Mouse (Mus musculus) cerebral cortex, adult 2 months (tissue): ENCODE data around the gene Ghrhr.

Experiments
- WGBS: fragments of 180-500 bp; shearing (Covaris S2); methylation state at CpG from one replicate; pipeline ENCODE4 v1.1.7; 2018; 5-methylcytosine and 5-hydroxymethylcytosine counted together

Gene Ghrhr

DNA sequence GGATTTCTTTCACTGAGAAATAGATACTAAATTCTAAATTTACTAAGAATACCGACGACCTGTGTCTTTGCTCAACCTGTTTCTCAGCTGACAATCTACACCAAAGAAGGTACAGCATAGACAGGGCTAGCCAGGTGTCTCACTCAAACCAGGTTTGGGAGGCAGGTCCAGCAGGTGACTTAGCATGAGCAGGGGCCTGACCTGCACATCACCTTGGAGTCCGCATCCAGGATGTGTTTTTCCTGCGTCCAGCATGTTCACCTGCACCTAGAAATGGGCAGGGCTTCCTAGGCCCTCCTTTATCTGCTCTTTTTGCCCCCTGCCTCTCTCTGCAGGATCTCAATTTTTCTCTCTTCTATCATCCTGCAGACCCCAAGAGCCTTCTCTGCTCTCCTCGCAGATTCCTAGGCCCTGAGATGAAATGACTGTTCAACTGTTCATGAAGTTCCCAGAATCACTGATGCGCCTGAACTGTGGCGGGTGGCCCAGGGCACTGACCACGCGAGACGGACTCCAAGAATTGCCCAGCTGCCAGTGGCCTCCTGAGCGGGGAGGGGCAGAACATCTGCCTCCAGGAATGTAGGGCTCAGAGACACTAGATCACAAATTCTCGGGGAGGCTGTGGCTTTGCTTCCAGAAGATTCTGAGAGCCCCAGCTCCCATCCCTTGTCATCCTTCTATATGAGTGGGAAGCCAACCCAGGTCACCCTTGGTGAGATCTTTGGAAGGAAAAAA, 22.2 kb upstream of the Ghrhr start:
- 87% methylated on average over 12 of the region's 12 CpGs for WGBS

DNA sequence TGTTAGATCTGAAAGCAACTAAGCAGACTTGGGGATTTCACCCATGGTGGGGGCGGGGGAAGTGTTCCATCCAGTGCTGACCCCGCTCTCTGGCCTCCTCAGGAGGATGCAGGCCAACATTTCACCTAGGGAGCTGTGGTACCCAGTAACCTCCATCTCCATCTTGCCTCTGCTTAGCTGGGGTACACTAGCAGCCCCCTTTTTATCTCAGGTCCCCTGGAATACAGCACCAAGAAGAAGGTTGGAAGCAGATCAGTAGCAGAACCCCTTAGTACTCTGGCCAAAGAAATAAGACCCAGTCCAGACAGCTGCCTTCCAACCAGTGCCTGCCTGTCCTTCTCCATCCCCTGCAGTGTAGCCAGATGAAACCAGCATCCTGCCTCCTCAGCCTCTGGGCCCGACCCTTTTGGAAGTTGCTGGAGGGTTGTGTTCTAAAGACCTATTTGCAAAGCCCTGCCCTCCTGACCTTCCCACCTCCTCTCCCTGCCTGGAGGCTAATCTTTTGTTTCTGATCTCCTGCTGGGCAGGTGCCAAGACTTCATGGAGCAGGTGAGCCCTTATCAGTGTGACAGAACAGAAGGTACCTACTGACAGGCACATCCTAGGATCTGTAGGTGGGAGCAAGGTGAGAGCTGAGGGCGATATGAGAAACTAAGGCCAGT, 21.5 kb upstream of the Ghrhr start:
- WGBS, result 90% methylated on average over 4 of the region's 4 CpGs

DNA sequence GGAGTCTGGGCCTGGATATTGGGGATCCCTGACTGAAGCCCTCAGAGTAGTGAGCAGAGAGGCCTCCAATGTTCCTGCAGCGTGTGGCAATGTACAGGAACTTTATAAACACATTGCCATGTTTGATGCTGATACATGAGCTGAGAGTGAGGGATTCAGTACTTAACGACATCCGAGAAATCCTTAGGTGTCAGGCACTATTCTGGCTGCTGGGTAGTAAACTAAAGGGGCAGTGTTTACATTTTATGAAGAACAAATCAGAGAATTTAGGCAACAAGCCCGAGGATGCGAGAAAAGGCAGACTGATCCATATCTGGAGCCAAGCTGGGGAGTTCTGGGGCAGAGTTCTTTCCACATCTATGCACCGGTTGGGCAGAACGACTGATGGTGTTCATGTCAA, 20.5 kb upstream of the Ghrhr start:
- WGBS, result 91% methylated on average over 7 of the region's 7 CpGs

DNA sequence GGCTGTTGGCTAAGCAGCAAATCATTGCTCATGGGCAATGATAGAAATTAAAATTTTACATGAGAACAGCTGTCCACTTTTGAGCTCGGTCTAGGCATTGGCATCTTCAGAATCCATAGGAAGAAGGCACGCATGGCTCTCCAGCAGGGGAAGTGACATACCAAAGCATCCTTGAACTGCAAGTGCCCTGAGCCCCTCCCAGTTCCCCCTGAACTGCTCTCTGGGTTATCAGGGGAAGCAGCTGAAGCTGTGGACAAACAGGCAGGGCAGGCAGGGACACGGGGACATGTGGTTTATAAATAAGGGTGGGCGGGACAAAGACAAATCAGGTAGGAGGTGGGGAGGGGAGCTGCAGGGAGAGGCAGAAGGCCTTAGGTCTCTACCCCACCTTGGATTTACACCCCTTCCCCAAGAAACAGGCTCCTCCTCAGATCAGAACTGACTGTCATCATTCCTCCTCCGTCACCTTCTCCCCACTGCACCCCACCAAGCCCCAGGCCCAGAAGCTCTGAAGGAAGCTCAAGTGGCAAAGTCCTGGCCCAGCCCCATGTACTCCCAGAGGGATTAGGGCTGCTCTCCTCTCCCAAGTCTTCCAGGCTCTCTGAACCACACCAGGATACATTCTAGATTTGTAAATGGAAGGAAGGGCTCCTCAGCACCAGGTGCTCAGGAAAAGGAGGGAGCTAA, 19.9 kb upstream of the Ghrhr start:
- 78% methylated on average over 5 of the region's 5 CpGs for WGBS

DNA sequence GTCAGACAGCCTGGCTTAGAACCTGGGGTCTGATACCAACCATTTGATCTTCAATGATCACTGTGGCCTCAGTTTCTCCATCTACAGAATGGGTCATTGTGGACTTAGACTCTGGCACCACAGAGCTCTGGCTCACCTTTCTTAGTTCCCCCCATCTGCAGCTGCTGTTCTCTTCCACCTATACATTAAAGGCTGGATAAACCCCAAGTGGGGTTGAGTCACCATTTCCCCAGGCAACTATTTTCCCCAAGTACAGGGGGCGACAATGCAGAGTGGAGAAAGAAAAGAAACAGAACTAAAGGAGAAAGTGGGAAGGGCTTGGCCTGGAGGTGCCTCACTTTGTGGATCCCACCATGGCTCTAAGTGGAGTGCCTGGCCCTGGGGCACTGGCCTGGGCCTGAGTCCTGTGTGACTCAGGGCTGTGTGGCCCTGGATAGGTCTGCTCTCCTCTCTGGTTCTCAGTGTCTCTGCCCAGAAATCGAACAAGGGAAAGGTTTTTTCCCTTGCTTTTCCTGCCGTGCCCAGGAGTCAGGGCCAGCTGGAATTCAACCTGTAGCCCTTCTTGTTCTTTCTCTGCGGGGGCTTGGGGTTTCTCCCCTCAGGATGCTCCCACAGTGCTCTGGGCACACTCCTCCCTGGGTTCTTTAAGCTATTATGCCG, 19.0 kb upstream of the Ghrhr start:
- 60% methylated on average over 5 of the region's 5 CpGs for WGBS

DNA sequence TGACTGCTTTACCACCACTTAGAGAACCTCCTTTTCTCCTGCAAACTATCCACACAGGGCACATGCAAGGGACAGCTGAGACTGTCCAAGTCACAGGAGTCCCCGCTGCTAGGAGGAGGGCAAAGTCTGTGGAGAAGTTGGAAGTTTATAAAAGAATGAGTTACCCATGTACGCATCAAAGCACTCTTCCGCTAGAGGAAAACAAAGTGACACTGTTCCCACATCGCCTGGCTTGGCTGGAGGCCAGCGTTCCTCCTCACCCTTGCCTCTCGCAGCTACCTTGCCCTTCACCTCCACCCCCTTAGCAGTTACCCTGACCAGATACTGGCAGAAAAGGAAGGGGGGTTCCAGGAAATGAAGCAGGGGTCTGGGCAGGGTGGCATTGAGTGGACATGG, 18.5 kb upstream of the Ghrhr start:
- WGBS, result 30% methylated on average over 6 of the region's 6 CpGs

DNA sequence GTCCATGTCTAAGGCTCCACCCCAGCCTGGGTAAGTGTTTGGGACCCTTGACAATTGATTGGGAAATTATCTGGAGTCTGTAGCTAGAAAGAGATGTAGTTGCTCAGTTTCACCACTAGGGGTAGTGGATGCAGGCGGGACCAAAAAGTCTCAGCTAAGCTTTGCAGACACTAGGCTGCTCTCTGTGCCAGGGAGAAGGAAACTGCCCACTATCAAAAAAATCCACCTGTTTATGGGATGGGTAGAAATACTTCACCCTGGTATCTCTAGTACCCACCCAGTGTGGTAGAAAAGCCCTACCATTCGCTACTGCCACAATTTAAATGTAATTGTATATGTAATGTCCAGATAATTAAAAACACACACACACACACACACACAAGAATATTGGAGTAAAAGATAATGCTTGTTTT, 17.4 kb upstream of the Ghrhr start:
- 33% methylated on average over 2 of the region's 2 CpGs for WGBS

DNA sequence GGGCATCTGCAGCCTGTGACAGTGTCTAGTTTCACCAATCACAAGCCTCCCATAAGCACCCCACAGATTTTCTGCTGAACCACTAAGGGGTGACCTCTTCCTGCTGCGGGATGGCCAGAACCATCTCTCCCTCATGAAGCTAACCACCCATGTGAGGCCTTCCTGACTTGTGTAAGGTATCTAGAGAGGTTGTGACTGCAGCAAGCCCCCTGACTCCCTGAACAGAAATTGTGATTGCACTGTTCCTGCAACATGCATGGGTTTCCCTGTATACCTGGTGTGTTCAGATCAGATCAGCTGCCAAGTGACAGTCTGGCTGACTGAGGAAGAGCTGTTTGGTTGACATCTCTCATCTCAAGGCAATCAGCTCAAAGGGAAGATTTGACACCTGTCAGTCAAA, 13.4 kb upstream of the Ghrhr start:
- WGBS, result 100% methylated on average over 1 of the region's 1 CpGs

DNA sequence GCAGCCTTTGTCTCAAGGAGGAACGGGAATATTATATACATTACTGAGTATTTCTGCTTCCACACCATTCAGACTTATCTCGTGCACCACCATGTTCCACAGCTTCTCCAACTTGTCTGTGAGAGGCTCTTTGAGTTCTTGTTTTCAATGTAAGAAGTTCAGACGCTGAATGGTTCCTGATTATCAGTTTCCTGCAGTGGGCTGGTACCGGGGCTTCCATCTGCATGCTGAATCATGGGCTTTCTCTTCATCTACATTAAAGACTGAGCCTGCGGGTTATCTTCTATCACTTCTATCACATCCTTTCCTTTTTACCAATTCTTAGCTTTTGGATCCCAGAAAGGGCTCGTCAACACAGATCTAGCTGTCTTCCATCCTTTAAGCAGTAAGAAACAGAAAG, 5.3 kb upstream of the Ghrhr start:
- 86% methylated on average over 6 of the region's 6 CpGs for WGBS

DNA sequence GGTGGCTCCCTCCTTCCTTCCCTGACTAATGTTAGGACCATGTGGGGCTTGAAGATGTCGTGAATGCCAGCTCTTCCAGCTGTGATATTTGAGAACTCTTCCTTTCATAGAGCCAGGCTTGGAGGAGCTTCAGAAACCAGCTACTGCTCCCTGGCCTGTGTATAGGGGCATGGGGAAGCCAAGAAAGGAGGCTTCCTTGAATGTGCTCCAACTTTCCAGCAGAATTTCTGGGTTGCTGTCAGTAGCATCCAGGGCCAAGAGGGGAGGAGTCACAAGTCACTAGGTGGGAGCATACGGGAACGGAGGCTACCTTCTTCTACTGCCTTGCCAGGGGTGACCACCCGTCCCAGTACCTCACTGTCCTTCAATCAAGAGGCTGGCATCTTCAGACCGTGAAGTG, 416 bp downstream of the Ghrhr start:
- WGBS, result 69% methylated on average over 5 of the region's 5 CpGs

DNA sequence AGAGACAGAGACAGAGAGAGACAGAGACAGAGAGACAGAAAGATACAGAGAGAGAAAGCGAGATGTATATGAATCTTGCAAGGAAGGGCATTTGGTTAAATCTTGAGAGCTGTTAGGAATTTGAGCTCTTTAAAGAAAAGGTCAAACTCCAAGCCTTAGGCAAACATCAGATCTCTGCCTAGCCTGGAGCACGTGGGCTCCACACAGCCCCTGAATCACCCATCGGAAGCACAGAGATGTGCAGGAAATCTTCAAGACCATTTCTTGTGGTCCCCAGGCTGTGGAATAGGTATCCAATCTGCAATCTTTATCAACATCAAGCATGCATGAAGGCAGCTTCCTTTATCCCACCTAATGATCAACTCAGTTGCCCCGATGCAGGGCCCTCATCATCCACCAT, 1.4 kb downstream of the Ghrhr start:
- WGBS, result 88% methylated on average over 4 of the region's 4 CpGs

DNA sequence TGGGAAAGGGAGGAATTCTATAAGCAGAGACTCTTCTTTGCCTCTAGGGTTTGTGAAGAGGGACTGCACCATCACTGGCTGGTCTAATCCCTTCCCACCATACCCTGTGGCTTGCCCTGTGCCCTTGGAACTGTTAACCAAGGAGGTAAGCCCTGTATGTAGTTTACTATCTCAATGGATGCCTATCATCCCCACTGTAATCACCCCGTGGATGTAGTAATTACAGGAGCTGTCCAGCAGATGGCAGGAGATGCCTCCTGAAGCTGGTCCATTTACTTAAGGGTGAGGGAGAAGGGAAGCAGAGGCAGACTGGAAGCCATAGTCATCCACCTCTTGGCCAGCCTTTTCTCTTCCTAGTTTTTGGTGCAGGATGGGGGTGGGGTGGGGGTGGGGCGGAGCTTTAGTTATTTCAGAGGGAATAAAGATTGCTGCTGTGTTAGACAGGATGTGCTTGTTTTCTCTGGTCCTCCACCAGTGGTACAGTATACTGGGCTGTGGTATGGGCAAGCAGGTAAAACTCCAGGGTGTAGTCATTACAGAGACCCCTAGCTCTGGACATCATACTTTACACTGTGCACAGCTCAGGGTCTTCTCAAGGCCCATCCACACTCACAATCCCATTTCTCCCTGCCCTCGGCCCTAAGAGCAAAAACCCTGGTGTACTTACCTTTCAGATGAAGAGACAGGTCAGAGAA, 3.7 kb downstream of the Ghrhr start:
- 41% methylated on average over 3 of the region's 3 CpGs for WGBS

DNA sequence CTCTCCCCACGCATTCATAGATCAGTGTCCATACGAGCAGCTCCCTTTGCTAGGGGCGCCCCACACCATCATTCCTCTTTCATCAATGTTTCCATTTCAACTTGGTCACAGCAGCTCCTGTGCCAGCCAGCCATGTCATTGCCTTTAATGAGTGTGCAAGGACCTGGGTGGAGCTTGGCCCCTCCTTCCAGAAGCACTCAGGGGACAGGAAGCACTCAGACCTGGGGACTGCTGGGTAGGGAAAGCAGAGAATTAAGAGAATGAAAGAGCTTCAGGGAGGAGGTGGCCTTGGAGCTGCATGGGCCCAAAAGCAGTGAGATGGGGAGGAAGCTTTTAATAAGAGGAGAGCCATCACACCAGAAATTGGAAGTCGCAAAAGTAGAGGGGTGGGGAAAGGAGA, 5.9 kb downstream of the Ghrhr start:
- WGBS, result 84% methylated on average over 4 of the region's 4 CpGs

DNA sequence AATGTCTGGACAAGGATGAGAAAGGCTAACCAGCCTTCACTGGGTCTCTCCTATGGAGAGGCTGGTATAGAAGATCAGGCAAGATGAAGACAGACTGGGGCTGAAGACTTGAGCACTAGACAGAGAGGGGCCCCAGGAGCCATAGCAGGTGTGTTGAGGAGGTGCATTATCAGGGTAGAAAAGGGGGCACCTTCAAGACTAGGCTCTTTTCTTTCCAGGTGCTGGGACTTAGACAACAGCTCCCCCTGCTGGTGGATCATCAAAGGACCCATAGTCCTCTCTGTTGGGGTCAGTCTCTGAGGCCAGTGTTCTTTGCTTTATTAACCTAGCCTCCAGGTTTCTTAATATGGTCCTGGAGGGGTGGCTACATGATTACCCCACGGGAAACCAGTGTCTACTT, 7.8 kb downstream of the Ghrhr start:
- WGBS, result 41% methylated on average over 1 of the region's 1 CpGs

DNA sequence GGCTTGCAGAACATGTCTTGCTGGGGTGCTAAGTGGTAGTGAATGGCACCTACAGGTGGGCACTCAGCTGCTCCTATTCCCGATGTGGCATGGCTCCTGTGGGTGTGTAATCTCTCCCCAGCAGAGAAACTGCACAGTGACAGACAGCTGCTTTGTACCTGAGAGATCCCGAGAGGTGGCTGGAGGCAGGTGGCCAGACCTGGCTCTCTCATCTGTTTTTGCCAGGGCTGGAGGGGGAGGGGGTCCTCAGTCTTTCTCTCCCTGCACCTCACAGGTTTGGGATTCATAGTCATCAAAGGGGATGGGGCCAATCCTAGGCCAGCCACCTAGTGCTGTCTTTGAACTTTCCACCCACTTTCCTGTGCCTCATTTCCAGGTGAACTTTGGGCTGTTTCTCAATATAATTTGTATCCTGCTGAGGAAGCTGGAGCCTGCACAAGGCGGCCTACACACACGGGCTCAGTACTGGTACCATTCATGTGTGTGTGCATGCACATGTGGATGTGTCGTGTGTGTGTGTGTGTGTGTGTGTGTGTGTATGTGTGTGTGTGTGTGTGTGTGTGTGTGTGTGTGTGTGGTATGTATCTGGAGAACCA, 8.4 kb downstream of the Ghrhr start:
- WGBS, result 71% methylated on average over 5 of the region's 5 CpGs

DNA sequence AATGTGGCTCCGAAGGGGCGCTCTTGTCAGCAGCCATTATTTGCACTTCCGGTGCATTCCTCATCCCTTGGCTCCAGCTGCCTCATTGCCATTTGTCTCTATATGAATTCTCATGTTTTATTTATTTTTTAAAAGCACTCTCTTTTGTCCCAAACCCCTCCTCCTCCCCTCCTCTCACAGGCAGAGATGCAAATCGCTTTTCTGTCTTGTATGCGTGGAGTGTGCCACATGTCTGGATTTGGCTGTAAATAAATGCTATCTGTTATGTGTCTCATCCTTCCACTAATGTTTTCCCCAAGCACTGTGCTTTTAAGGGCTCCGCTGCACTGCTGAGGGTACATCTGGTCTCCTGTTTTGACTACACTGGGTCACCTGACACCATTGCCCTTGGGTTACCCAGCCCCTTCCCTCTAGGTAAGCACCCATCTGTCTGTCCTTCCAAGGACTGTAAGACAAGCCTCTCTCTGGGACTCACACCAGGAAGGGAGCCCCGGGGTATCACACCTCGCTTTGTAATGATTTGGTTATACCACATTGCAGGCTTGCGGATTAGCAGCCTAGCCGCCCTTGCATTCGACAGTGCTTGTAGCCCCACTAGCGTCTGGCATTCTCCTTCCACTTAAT, 12.6 kb downstream of the Ghrhr start:
- 47% methylated on average over 12 of the region's 12 CpGs for WGBS

DNA sequence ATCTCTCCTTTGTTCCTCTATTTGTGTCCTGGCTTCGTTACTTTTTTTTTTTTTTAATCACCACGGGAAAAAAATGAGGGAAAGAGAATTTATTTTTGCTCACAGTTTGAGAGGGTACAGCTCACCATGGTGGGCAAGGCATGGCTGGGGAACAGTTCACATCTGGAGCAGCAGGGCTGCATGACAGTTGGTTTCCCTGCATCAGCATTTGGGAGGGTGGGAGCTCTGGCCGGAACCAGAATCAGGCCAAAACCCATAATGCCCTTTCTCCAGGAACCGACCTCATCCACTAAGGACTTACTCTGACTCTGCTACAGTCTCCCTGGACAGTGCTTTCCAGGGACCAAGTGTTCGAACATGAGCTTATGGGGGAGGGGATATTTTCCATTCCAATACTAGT, 13.2 kb downstream of the Ghrhr start:
- 61% methylated on average over 5 of the region's 5 CpGs for WGBS

DNA sequence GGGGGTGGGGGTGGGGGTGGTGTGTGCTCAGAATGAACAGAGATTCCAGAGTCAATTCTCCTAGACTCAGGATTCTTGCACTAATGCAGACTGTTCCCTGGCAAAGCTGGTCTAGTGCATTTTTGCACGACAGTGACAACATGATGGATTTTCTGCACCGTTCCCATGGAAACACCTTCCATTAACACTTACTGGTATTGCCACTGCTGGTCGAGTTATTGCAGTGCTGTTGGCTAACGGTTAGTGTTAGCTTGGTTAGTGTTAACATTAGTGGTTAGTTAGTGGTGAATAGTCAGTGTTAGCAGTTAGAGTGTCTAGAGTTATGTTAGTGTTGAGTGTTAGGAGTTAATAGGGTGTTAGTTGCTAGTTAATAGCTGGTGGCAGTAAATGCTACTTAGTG, 15.7 kb downstream of the Ghrhr start:
- 38% methylated on average over 4 of the region's 4 CpGs for WGBS

DNA sequence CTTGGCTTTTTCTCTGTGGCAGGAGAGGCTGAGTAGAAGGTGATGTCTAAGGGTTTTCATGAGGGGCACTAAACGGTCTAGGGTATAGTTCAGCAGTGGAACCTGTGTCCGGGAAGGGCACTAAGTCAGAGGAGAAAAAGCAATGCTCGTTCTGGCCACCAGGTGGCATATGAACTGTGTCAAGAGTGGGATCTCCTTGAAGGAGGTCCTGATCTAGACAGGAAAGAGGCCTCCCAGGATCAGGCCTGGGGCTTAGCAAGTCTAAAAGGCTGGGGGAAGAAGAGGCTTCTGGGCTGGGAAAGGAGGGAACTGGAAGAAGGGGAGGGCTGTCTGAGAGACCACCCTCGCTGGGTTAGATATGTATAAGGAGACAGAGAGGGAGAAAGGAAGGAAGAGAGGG, 16.4 kb downstream of the Ghrhr start:
- 27% methylated on average over 4 of the region's 4 CpGs for WGBS

DNA sequence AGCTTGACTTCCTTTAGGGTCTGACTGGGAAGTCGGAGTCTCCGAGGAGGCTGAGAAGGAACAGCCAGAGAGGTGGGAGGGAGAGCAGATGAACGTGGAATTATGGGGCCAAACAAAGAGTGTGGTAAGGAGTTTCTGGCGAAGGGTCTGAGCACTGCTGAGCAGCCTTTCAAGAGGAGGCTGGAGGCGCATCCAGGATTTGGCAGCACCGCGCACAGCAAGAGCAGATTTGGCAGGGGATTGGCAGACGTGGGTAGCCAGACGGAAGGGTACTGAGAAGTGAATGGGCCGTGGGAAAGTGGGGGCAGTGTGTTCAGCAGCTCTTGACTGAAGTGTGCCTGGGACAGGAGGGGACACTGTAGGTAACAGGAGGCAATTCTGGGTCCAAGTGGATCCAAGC, 18.8 kb downstream of the Ghrhr start:
- 26% methylated on average over 10 of the region's 10 CpGs for WGBS

DNA sequence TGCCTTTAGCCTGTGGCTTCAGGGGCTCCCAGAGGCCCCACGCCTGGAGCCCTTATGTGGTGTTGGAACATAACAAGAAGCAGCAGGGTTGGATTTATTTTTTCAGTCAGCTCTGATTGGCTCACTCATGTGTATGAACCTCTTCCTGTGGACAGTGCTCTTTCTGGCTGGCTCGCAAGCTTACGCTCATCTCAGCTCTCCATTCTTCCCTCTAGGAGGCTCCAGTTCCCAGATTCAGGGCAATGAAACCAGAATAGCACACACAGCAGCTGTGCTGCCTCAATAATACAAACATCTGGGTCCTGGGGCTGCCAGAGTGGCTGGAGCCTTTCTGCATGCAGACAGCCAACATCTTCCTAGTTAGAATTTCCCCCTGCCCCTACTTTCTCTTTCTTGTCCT, 20.1 kb downstream of the Ghrhr start:
- 16% methylated on average over 3 of the region's 3 CpGs for WGBS
